26 mouse cellular contexts compared by ENCODE assay signal in genomic region chr4:63687429-63687828, GRCm38 (mm10). TPM values are rescaled to one million over a fixed set of nuclear protein-coding genes. Genes with fewer than 3 reads are reported as not detected.
DNase-seq lines count a peak whose midpoint lies in the region; ATAC-seq and TF ChIP-seq lines count a peak whose summit lies in the region.
"Had no signal": no experiment of that assay in that cellular context is flagged by ENCODE, and none has a peak within 500 bp of the region (broad histone marks: within the 10 kb centered on the region; RNA-seq: fewer than 3 reads in every experiment).

No protein-coding gene starts in this region.

- peak; percentile 66; the same call in 1 of the 2 replicates for ATAC-seq in kidney, embryonic 14.5 days (ENCODE audit: low FRiP score, low TSS enrichment)
- peak; percentile 40; the same call in 1 of the 2 replicates for ATAC-seq in lung, embryonic 15.5 days (ENCODE audit: borderline replicate concordance, extremely low read depth, low FRiP score, low TSS enrichment)
- ATAC-seq in lung, postnatal 0 days = no peak
- ATAC-seq in stomach, embryonic 16.5 days (ENCODE audit: insufficient read depth, low FRiP score) = peak; percentile 44; the same call in 1 of the 2 replicates
- ATAC-seq: CD4-positive, CD25-positive, alpha-beta regulatory T cell, adult 4 months; forebrain, embryonic 15.5 days; hindbrain, postnatal 0 days; intestine, postnatal 0 days; liver, embryonic 12.5 days had no signal

- H3K4me3 ChIP-seq in kidney, embryonic 14.5 days (ENCODE audit: low read length) = no peak overlapping the region
- no peak overlapping the region for H3K4me3 ChIP-seq in lung, embryonic 15.5 days
- no peak overlapping the region for H3K4me3 ChIP-seq in lung, postnatal 0 days (ENCODE audit: low read depth, low read length)
- no peak overlapping the region for H3K4me3 ChIP-seq in stomach, embryonic 16.5 days (replicated peaks; ENCODE audit: low read length)
- H3K4me3 ChIP-seq: embryonic facial prominence, embryonic 10.5 days; forebrain, embryonic 15.5 days; heart, embryonic 12.5 days; hindbrain, embryonic 10.5 days; limb, embryonic 13.5 days; liver, embryonic 12.5 days; stomach, embryonic 15.5 days had no signal

- H3K9me3 ChIP-seq in kidney, embryonic 14.5 days (ENCODE audit: control insufficient read depth, low read length) = no peaks in the 10 kb centered on the region
- H3K9me3 ChIP-seq in lung, embryonic 15.5 days = no peaks in the 10 kb centered on the region
- H3K9me3 ChIP-seq in lung, postnatal 0 days (ENCODE audit: low read length) = no peaks in the 10 kb centered on the region
- no peaks in the 10 kb centered on the region for H3K9me3 ChIP-seq in stomach, embryonic 16.5 days (replicated peaks; ENCODE audit: control insufficient read depth, low read length)
- H3K9me3 ChIP-seq: embryonic facial prominence, embryonic 10.5 days; forebrain, embryonic 15.5 days; heart, embryonic 12.5 days; hindbrain, embryonic 10.5 days; limb, embryonic 13.5 days; liver, embryonic 12.5 days; stomach, embryonic 15.5 days had no signal

- no peak for TF ChIP-seq CTCF in lung, postnatal 0 days (IDR thresholded peaks at IDR 0.05)

- H3K27ac ChIP-seq in kidney, embryonic 14.5 days (ENCODE audit: low read depth, low read length) = peak overlapping the region; percentile 9; the same call in 1 of the 2 replicates
- no peak overlapping the region for H3K27ac ChIP-seq in lung, embryonic 15.5 days
- H3K27ac ChIP-seq in lung, postnatal 0 days (ENCODE audit: low read length) = no peak overlapping the region
- H3K27ac ChIP-seq in stomach, embryonic 16.5 days (ENCODE audit: low read length) = no peak overlapping the region
- H3K27ac ChIP-seq: embryonic facial prominence, embryonic 10.5 days; forebrain, embryonic 15.5 days; hindbrain, embryonic 10.5 days; hindbrain, postnatal 0 days; limb, embryonic 13.5 days; liver, embryonic 12.5 days; macrophage; stomach, embryonic 15.5 days had no signal

- no peak for TF ChIP-seq EP300 in lung, postnatal 0 days (IDR thresholded peaks at IDR 0.05)

- no peak for DNase-seq in kidney, adult 11 months
- DNase-seq in lung, adult 18-20 months = no peak
- DNase-seq in lung, postnatal 0 days (ENCODE audit: low spot score) = peak; percentile 45
- DNase-seq in testis, postnatal 10 days (ENCODE audit: low spot score) = no peak
- DNase-seq: adrenal gland, postnatal 36 days; cerebellum, adult 9-10 months; gastrocnemius, postnatal 10 days; layer of hippocampus, postnatal 36 days had no signal

- H3K36me3 ChIP-seq in kidney, embryonic 14.5 days (ENCODE audit: control insufficient read depth, insufficient read depth, low read length) = no peaks in the 10 kb centered on the region
- no peaks in the 10 kb centered on the region for H3K36me3 ChIP-seq in lung, embryonic 15.5 days
- no peaks in the 10 kb centered on the region for H3K36me3 ChIP-seq in lung, postnatal 0 days (ENCODE audit: insufficient read depth, low read length)
- no peaks in the 10 kb centered on the region for H3K36me3 ChIP-seq in stomach, embryonic 16.5 days (ENCODE audit: control insufficient read depth, insufficient read depth, low read length)
- H3K36me3 ChIP-seq: embryonic facial prominence, embryonic 10.5 days; forebrain, embryonic 15.5 days; heart, embryonic 12.5 days; hindbrain, embryonic 10.5 days; limb, embryonic 13.5 days; liver, embryonic 12.5 days; stomach, embryonic 15.5 days had no signal

- H3K4me2 ChIP-seq in kidney, embryonic 14.5 days (replicated peaks; ENCODE audit: low read depth, low read length) = no peak overlapping the region
- H3K4me2 ChIP-seq in lung, embryonic 15.5 days = peak overlapping the region; percentile 1; the same call in 1 of the 2 replicates
- H3K4me2 ChIP-seq in lung, postnatal 0 days (replicated peaks; ENCODE audit: low read depth, low read length) = no peak overlapping the region
- no peak overlapping the region for H3K4me2 ChIP-seq in stomach, embryonic 16.5 days (ENCODE audit: low read depth, low read length)
- H3K4me2 ChIP-seq: forebrain, embryonic 15.5 days; heart, embryonic 12.5 days; limb, embryonic 13.5 days; liver, embryonic 12.5 days; stomach, embryonic 15.5 days had no signal

- 23% methylated on average over 8 of the region's 8 CpGs for WGBS in kidney, embryonic 14.5 days
- WGBS in lung, embryonic 15.5 days = 34% methylated on average over 8 of the region's 8 CpGs
- WGBS in lung, postnatal 0 days = 38% methylated on average over 8 of the region's 8 CpGs
- WGBS in stomach, embryonic 16.5 days = 41% methylated on average over 8 of the region's 8 CpGs

- peaks cover 7% of the 10 kb centered on the region; the same call in 1 of the 2 replicates for H3K4me1 ChIP-seq in kidney, embryonic 14.5 days (ENCODE audit: control insufficient read depth, insufficient read depth, low read length)
- H3K4me1 ChIP-seq in lung, embryonic 15.5 days = peaks cover 20% of the 10 kb centered on the region
- no peaks in the 10 kb centered on the region for H3K4me1 ChIP-seq in lung, postnatal 0 days (ENCODE audit: insufficient read depth, low read depth, low read length)
- peaks cover 4% of the 10 kb centered on the region; the same call in 1 of the 2 replicates for H3K4me1 ChIP-seq in stomach, embryonic 16.5 days (ENCODE audit: control insufficient read depth, insufficient read depth, low read length)
- H3K4me1 ChIP-seq: embryonic facial prominence, embryonic 10.5 days; forebrain, embryonic 15.5 days; heart, embryonic 12.5 days; hindbrain, embryonic 10.5 days; limb, embryonic 13.5 days; liver, embryonic 12.5 days; stomach, embryonic 15.5 days had no signal

- no peak overlapping the region for H3K9ac ChIP-seq in kidney, embryonic 14.5 days (ENCODE audit: low read depth, low read length)
- no peak overlapping the region for H3K9ac ChIP-seq in lung, embryonic 15.5 days
- no peak overlapping the region for H3K9ac ChIP-seq in lung, postnatal 0 days (replicated peaks; ENCODE audit: low read depth)
- H3K9ac ChIP-seq in stomach, embryonic 16.5 days (ENCODE audit: low read length) = no peak overlapping the region
- H3K9ac ChIP-seq: forebrain, embryonic 15.5 days; heart, embryonic 12.5 days; limb, embryonic 13.5 days; liver, embryonic 12.5 days; stomach, embryonic 15.5 days had no signal

- H3K27me3 ChIP-seq in kidney, embryonic 14.5 days (ENCODE audit: control insufficient read depth, insufficient read depth, low read length) = no peaks in the 10 kb centered on the region
- H3K27me3 ChIP-seq in lung, embryonic 15.5 days = no peaks in the 10 kb centered on the region
- no peaks in the 10 kb centered on the region for H3K27me3 ChIP-seq in lung, postnatal 0 days (replicated peaks; ENCODE audit: insufficient read depth, low read length)
- H3K27me3 ChIP-seq in stomach, embryonic 16.5 days (ENCODE audit: control insufficient read depth, insufficient read depth, low read length) = no peaks in the 10 kb centered on the region
- H3K27me3 ChIP-seq: forebrain, embryonic 15.5 days; limb, embryonic 13.5 days; liver, embryonic 12.5 days; stomach, embryonic 15.5 days had no signal

RNA-seq across cellular contexts. Expression of gene Gm11214, which starts 24.2 kb away (rescaled TPM):
- not detected in 2 replicates for polyA plus RNA-seq in kidney, embryonic 14.5 days (2014; fragmentation: Nextera tagmentation; extraction: Ambion mirVana)
- polyA plus RNA-seq in lung, embryonic 15.5 days (2015; fragmentation: Nextera tagmentation; extraction: Ambion mirVana) = not detected in 2 replicates
- polyA plus RNA-seq in lung, postnatal 0 days (2015; fragmentation: Nextera tagmentation; extraction: Ambion mirVana) = not detected in 2 replicates
- not detected in 2 replicates for polyA plus RNA-seq in stomach, embryonic 16.5 days (2015; fragmentation: Nextera tagmentation; extraction: Ambion mirVana)
- polyA plus RNA-seq: embryonic facial prominence, embryonic 10.5 days; forebrain, embryonic 15.5 days; heart, embryonic 12.5 days; hindbrain, embryonic 10.5 days; hindbrain, postnatal 0 days; intestine, postnatal 0 days; limb, embryonic 13.5 days; liver, embryonic 12.5 days; macrophage; midbrain, postnatal 0 days; neural tube, embryonic 14.5 days; spleen, adult 2 months; stomach, embryonic 15.5 days; thymus, postnatal 0 days had no signal

RNA-seq across cellular contexts. Expression of gene Tnfsf15, which starts 57.5 kb away (rescaled TPM):
- 0.49 and 0.59 TPM in 2 replicates for polyA plus RNA-seq in kidney, embryonic 14.5 days (2014; fragmentation: Nextera tagmentation; extraction: Ambion mirVana)
- polyA plus RNA-seq in lung, embryonic 15.5 days (2015; fragmentation: Nextera tagmentation; extraction: Ambion mirVana) = 0.14 and 0.27 TPM in 2 replicates
- 1.0 and 1.4 TPM in 2 replicates for polyA plus RNA-seq in lung, postnatal 0 days (2015; fragmentation: Nextera tagmentation; extraction: Ambion mirVana)
- polyA plus RNA-seq in stomach, embryonic 16.5 days (2015; fragmentation: Nextera tagmentation; extraction: Ambion mirVana) = 0.08 and 0.21 TPM in 2 replicates
- polyA plus RNA-seq: embryonic facial prominence, embryonic 10.5 days; forebrain, embryonic 15.5 days; hindbrain, embryonic 10.5 days; liver, embryonic 12.5 days; midbrain, postnatal 0 days; neural tube, embryonic 14.5 days had no signal
